Mouse (Mus musculus) gastrocnemius, postnatal 14 days (tissue): ENCODE results near the gene Olfr706. TPM values are rescaled to one million over a fixed set of nuclear protein-coding genes. Genes with fewer than 3 reads are reported as not detected.
"Not testable (repeated sequence)": the region's sequence is repeated elsewhere in the genome, so short reads cannot be mapped to it uniquely, and the experiment has no call there.

Experiments used
- DNase-seq: peaks from one replicate; pipeline ENCODE4 v3.0.0; 2021; ENCODE audit warnings: mixed read lengths
- intact Hi-C: fragments of 180-260 bp; cut with DNase I; formaldehyde crosslinking; loops from one replicate; pipeline ENCODE4 v1.15.1; 2025; ENCODE audit warnings: low total_unique reads
- long read RNA-seq, 2 experiments: library from polyadenylated mRNA; stranded (forward); transcript quantifications; one replicate each; pipeline ENCODE4 v2.0.0; 2021
- total RNA-seq, 2 experiments: library from RNA; stranded (reverse); gene quantifications; 2 replicates each; pipeline ENCODE4 v1.2.3; 2021

The Olfr706 gene
- not detected for total RNA-seq
- long read RNA-seq, experiment 1 = 0 reads
- long read RNA-seq, experiment 2 = 0 reads

GRCm38 (mm10) chr7:106888062-106888461, at the start of gene Olfr706:
Gene Olfr706, minus strand, starts transcription at chr7:106888162.
- intact Hi-C loops = no loop called here
- no peak for DNase-seq

GRCm38 (mm10) chr7:106932119-106932518, 44.2 kb upstream of the Olfr706 start, which contains the start of gene Olfr709-ps1:
Gene Olfr709-ps1, minus strand, starts transcription at chr7:106932219.
- intact Hi-C loops = no loop called here
- no peak for DNase-seq

- DNase-seq, intact Hi-C loops: not testable (repeated sequence)
Observed at GRCm38 (mm10) chr7:106920961-106921360, 33.0 kb upstream of the Olfr706 start.

GRCm38 (mm10) chr7:106907676-106908075, 19.7 kb upstream of the Olfr706 start, which contains the start of gene Olfr1532-ps1:
Gene Olfr1532-ps1, plus strand, starts transcription at chr7:106908001.
- no peak for DNase-seq
- intact Hi-C loops = no loop called here

GRCm38 (mm10) chr7:106901141-106901540, 13.2 kb upstream of the Olfr706 start, which contains the start of gene Olfr707:
Gene Olfr707, minus strand, starts transcription at chr7:106901241.
- DNase-seq, intact Hi-C loops: not testable (repeated sequence)

GRCm38 (mm10) chr7:106876791-106877190, 11.2 kb downstream of the Olfr706 start, which contains the start of gene Olfr705:
Gene Olfr705, minus strand, starts transcription at chr7:106876891.
- intact Hi-C loops = no loop called here
- DNase-seq = no peak

GRCm38 (mm10) chr7:106862885-106863284, 25.1 kb downstream of the Olfr706 start, which contains the start of gene Olfr704:
Gene Olfr704, plus strand, starts transcription at chr7:106863185.
- no peak for DNase-seq
- intact Hi-C loops = no loop called here

- intact Hi-C loops = no loop called here
Observed at GRCm38 (mm10) chr7:106843060-106843459, 44.9 kb downstream of the Olfr706 start, which contains the start of gene Olfr703. Gene Olfr703, plus strand, starts transcription at chr7:106843360.

GRCm38 (mm10) chr7:106833793-106834192, 54.2 kb downstream of the Olfr706 start, which contains the start of gene Olfr702:
Gene Olfr702, minus strand, starts transcription at chr7:106833893.
- DNase-seq = no peak
- intact Hi-C loops = no loop called here

More at GRCm38 (mm10) chr7:106843060-106843459, 44.9 kb downstream of the Olfr706 start, which contains the start of gene Olfr703:
- no peak for DNase-seq

Other genes starting within 250 kb of the Olfr706 start
- gene Olfr693, start 207.6 kb downstream of the Olfr706 start, total RNA-seq = not detected
- not detected for gene Olfr694, start 196.3 kb downstream of the Olfr706 start, total RNA-seq
- gene Olfr695, start 171.8 kb downstream of the Olfr706 start, total RNA-seq = not detected
- not detected for gene Olfr697, start 145.7 kb downstream of the Olfr706 start, total RNA-seq
- gene Olfr698, start 132.8 kb downstream of the Olfr706 start, total RNA-seq = not detected
- not detected for gene Olfr699, start 95.0 kb downstream of the Olfr706 start, total RNA-seq
- gene Olfr700, start 79.3 kb downstream of the Olfr706 start, total RNA-seq = not detected
- gene Olfr701, start 74.0 kb downstream of the Olfr706 start, total RNA-seq = not detected
- not detected for gene Olfr702, start 54.3 kb downstream of the Olfr706 start, total RNA-seq
- not detected for gene Olfr703, start 44.8 kb downstream of the Olfr706 start, total RNA-seq
- gene Olfr704, start 25.0 kb downstream of the Olfr706 start, total RNA-seq = not detected
- not detected for gene Olfr705, start 11.3 kb downstream of the Olfr706 start, total RNA-seq
- not detected for gene Olfr707, start 13.1 kb upstream of the Olfr706 start, total RNA-seq
- gene Olfr1532-ps1, start 19.8 kb upstream of the Olfr706 start, total RNA-seq = not detected
- under 1 TPM in 1 of 2 experiments, not detected in 1; 0.04 TPM for gene Olfr709-ps1, start 44.1 kb upstream of the Olfr706 start, total RNA-seq
- gene Olfr710, start 60.1 kb upstream of the Olfr706 start, total RNA-seq = not detected
- gene Olfr6, start 75.8 kb upstream of the Olfr706 start, total RNA-seq = not detected
- gene Olfr711, start 87.3 kb upstream of the Olfr706 start, total RNA-seq = not detected
- gene Olfr2, start 117.9 kb upstream of the Olfr706 start, total RNA-seq = not detected
- not detected for gene Olfr713, start 143.0 kb upstream of the Olfr706 start, total RNA-seq
- not detected for gene Olfr714, start 182.8 kb upstream of the Olfr706 start, total RNA-seq
- gene Olfr17, start 205.1 kb upstream of the Olfr706 start, total RNA-seq = not detected
- gene Olfr715b, start 222.2 kb upstream of the Olfr706 start, total RNA-seq = not detected
- not detected for gene Olfr715, start 242.9 kb upstream of the Olfr706 start, total RNA-seq